Mouse (Mus musculus) adrenal gland, adult (tissue): ENCODE measurements at regions not wholly inside any gene's neighbourhood (a gene's known extent, or its start where the extent isn't known, plus 50 kb on each side); places are given as distances from the start of the nearest gene placed in this dataset.

ENCODE experiments used
- DNase-seq, 2 experiments: peaks; one replicate each; pipeline ENCODE4 v3.0.0; 2022 to 2023; ENCODE audit warnings: low spot score in 1 of 2; ENCODE audit not compliant: inconsistent age in 2 of 2

DNA sequence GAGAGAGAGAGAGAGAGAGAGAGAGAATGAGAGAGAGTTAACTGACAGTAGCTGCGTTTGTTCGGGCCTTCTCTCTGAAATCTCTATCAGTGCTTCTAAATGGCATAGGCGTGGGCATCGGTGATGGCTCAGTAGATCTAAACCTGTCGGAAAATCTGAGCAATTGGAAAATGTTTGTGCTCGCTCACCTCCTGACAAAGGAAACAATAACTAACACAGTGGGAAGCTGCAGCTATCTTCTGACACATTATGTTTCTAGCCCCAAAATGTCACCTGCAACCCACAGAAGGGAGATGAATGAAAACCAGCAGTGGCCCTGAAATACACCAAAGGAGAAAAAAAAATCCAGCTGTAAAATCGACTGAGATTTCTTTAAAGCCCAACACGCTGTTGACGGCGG lies 576.7 kb downstream of the Ttll7 start:
- DNase-seq: no peak

- DNase-seq: no peak
Measured at GRCm38 (mm10) chr3:147442925-147443690, 590.9 kb downstream of the Ttll7 start.

- no peak for DNase-seq
Measured at GRCm38 (mm10) chr3:147443691-147443960, 591.5 kb downstream of the Ttll7 start.

DNA sequence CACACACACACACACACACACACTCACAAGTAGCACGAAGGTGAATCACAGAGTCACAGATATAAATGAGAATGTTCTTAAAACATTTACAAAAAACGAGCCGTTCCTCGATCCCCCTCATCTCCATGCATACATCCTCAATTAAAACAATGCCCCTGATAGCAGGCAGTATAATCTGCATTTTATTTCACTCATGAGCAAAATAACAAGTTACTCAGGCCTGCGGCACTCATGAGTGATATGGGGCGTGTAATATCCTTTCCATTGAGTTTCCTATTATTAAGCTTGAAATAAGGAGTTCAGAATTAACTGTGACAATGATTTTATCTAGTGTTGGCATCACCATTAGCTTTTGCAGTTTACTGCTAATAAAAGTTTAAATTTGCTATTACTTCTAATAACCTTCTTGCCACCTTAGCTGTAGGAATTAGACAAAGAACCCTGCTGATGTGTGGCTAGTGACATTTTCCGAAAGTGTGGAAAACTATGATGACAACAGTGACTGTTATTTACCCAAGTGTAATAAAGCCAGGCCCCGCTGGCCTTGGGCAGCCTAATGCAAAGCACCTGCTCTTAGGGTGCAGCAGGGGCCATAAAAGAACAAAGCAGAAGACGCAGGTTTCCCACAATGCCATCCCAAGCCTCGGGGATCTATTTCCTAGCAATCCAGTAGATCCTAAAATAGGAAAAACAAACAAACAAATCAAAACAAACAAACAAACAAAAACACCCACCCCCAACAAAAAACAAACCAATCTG lies 592.0 kb downstream of the Ttll7 start:
- no peak for DNase-seq

- no peak for DNase-seq
Measured at GRCm38 (mm10) chr3:147445066-147445844, 593.1 kb downstream of the Ttll7 start.

DNA sequence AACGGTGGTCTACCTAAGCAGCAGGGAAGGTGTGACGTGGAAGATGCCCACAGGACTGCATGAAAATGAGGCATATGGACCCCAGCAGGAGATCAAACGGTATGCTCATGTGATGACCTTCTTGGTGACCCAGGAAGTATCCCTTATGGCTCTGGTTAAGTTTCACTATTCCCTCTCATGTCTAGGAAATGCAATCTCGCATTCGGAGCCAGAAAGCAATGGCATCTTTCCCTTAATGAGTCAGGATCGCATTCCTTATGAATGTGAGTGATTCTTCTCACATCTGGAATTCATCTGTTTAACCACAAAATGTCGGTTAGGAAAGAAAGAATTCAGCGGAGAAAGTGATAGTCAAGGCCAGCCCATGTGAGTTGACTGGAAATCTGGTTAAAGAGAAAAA lies 593.7 kb downstream of the Ttll7 start:
- no peak for DNase-seq

DNA sequence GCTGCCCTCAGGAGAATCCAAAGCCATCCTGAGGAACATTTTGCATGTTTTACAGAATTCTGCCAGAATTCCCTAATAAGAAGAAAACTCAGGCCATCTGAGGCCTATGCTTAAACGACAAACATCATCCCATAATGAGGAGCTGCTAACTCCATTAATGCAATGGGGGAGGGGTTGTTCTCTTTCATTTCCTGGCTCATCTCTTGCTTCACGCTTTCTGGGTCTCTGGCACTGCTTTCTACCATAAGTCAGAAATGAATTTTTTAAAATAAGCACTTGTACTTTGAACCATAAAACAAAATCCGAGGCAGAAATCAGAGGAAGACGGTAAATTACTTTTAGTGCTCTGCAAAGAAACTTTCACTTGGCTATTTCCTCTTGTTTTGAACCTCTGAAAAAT lies 600.0 kb downstream of the Ttll7 start:
- DNase-seq: no peak

GRCm38 (mm10) chr3:147455383-147455782 lies 603.2 kb downstream of the Ttll7 start:
- DNase-seq: no peak

- no peak for DNase-seq
Measured at GRCm38 (mm10) chr3:147456294-147456693, 604.1 kb downstream of the Ttll7 start.

DNA sequence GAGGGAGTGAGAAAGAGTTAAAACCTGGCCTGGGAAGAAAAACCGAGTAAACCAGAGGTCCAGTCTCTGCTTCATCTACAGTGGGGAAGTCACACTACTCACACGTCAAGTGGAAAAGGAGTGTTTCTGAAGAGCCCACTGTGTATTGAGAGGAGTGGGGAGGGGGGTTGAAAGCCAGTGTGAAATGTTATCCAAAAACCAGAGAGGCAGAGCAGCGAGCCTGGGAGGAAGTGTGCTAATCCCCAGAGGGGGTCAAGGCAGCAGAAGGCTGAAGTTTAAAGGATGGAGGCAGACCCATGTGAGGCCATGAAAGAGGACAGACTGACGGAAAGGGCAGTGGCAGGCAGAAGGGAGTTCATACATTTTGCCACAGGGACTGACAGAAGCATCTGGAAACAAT lies 605.9 kb downstream of the Ttll7 start:
- no peak for DNase-seq

DNA sequence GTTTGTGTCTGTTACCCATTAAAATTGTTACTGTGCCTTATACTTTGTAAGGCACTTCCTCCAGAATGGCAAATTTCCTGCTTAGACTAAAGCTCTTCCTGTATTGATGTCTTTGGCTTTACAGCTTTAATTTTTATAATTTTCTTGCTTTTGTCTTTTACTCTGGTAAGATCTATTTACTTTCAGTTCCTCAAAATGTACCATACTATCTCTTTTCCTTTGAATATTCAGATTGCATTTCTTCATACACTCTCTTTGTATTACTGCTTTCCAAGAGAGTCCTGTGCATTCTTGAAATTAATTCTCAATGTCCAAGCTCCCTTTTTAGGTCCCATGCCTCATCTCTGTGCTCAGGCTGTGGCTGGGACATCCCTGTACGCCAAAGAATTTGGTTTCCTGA lies 627.7 kb downstream of the Ttll7 start:
- no peak for DNase-seq
